Mouse (Mus musculus) forebrain, embryonic 15.5 days (tissue): ENCODE results near the gene C1ql2. TPM values are rescaled to one million over a fixed set of nuclear protein-coding genes. Genes with fewer than 3 reads are reported as not detected.
A peak's percentile ranks its signal among the peaks of the same experiment; 100 is the strongest.

ENCODE experiments used
- ATAC-seq: fragments of 200-750 bp; cut with Nextera tagmentation; replicated peaks from 2 replicates; pipeline ENCODE4 v1.8.0; 2017; ENCODE audit warnings: mild to moderate bottlenecking, moderate TSS enrichment, moderate library complexity
- H3K27ac ChIP-seq: fragments of 300-500 bp; sonication (generic); replicated peaks from 2 replicates; pipeline ENCODE4 v1.5.1; 2015; ENCODE audit warnings: mild to moderate bottlenecking, inconsistent platforms
- H3K27me3 ChIP-seq: fragments of 300-500 bp; sonication (generic); 2 replicates; pipeline ENCODE4 v1.6.1; 2015; ENCODE audit warnings: inconsistent platforms
- H3K36me3 ChIP-seq: fragments of 300-500 bp; sonication (generic); 2 replicates; pipeline ENCODE4 v1.6.1; 2015; ENCODE audit warnings: mild to moderate bottlenecking, inconsistent platforms
- H3K4me1 ChIP-seq: fragments of 300-500 bp; sonication (generic); 2 replicates; pipeline ENCODE4 v1.6.1; 2015; ENCODE audit warnings: inconsistent platforms
- H3K4me2 ChIP-seq: fragments of 300-500 bp; sonication (generic); replicated peaks from 2 replicates; pipeline ENCODE4 v1.6.1; 2015; ENCODE audit warnings: mild to moderate bottlenecking, inconsistent platforms
- H3K4me3 ChIP-seq: fragments of 300-500 bp; sonication (generic); 2 replicates; pipeline ENCODE4 v1.5.1; 2015; ENCODE audit warnings: mild to moderate bottlenecking, inconsistent platforms
- H3K9ac ChIP-seq: fragments of 300-500 bp; sonication (generic); replicated peaks from 2 replicates; pipeline ENCODE4 v1.6.1; 2015; ENCODE audit warnings: mild to moderate bottlenecking, inconsistent platforms
- H3K9me3 ChIP-seq: fragments of 300-500 bp; sonication (generic); 2 replicates; pipeline ENCODE4 v1.6.1; 2016; ENCODE audit warnings: inconsistent platforms
- WGBS: fragments of 180-500 bp; shearing (Covaris S2); methylation state at CpG from one replicate; pipeline ENCODE4 v1.1.7; 2015; ENCODE audit warnings: mixed read lengths; 5-methylcytosine and 5-hydroxymethylcytosine counted together
- polyA plus RNA-seq: library from polyadenylated mRNA; unstranded; fragments of >200 nt; fragmentation: Nextera tagmentation; extraction: Ambion mirVana; gene quantifications from 2 replicates; pipeline ENCODE4 v1.2.1, GENCODE M21; 2015

Gene C1ql2
- polyA plus RNA-seq: 1.2 and 1.3 TPM in 2 replicates

DNA sequence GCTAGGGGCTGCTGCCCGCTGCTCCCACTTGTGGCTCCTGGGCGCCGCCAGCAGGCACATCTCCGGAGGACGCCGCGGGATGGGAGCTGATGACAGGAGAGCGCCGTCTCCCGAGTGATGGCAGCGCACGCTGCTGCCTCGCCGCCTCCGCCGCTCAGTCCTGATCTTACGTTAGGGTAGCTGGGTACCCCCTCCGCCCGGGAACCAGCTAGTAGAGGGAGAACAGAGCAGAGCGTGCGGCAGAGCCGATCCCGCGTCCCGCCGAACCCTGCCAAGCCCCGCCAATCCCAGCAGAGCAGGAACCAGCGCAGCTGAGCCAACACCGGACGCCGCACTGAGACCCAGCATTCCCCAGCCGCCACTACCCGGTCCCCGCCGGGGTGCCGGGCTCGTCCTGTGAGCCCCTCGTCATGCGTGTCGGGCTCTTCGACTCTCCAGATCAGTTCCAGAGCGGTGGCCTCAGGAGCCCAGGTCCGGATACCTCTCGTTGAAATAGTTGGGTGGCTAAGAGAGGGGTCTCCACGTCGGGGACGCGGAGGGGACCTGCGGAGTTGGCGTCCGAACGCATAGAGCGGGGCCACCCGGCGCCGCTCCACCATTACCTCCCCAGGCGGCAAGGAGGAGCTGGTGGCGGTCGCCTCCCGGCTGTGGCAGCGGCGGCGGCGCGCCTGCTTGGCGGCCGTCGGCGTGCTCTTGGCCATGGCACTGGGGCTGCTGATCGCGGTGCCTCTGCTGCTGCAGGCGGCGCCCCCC, at the start of gene C1ql2:
C1ql2 (plus strand) TSS at position 164 of the 753 bp plus-strand sequence.
- peak within 1 kb of the TSS; percentile 30; the same call in 1 of the 2 replicates for H3K9ac ChIP-seq
- H3K27ac ChIP-seq: no peak within 1 kb of the TSS
- peak; percentile 82 for ATAC-seq
- peak within 1 kb of the TSS; percentile 43 for H3K4me3 ChIP-seq
- no peaks in the 10 kb centered on the region for H3K9me3 ChIP-seq
- H3K27me3 ChIP-seq: peaks cover 83% of the 10 kb centered on the region
- no peaks in the 10 kb centered on the region for H3K36me3 ChIP-seq
- WGBS: under 1% methylated on average over 63 of the region's 73 CpGs
- H3K4me2 ChIP-seq: peak within 1 kb of the TSS; percentile 76
- peaks cover 29% of the 10 kb centered on the region for H3K4me1 ChIP-seq

DNA sequence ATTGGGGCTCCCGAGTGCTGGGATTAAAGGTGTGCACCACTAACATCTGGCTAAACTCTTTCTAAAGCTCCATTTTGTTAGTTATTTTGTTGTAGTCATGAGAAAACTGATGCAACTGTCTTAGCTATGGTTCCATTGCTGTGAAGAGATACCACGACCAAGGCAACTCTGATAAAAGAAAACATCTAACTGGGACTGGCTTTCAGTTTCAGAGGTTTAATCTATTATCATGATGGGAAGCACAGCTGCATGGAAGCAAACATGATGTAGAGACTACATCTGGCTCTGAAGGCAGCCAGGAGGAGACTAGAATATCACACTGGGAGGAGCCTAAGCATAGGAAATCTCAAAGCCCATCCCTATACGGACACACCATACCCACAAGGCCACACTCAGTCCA, 48.7 kb upstream of the C1ql2 start:
- Histone ChIP-seq H3K27ac (no peak overlapping the region), H3K9me3 (no peaks in the 10 kb centered on the region), H3K27me3 (no peaks in the 10 kb centered on the region), H3K9ac (no peak overlapping the region), H3K4me1 (no peaks in the 10 kb centered on the region), H3K4me2 (no peak overlapping the region), H3K4me3 (no peak overlapping the region), H3K36me3 (no peaks in the 10 kb centered on the region)
- WGBS: 88% methylated on average over 3 of the region's 3 CpGs
- ATAC-seq: no peak

DNA sequence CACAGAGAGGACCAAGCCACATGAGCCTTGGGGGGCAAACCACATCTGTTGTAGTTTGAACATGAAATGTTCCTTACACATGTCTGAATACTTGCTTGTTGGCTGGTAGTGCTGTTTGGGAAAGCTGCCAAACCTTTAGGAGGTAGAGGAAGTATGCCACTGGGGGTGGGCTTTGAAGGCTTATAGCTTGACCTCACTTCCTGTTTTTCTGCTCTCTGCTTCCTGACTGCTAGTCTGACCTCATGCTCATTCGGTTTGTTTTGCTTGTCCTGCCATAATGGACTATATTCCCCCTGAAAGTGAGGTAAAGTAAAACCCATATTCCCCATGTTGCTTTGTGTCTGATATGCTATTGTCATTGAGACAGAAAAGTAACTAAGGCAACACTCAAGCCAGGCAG, 46.6 kb upstream of the C1ql2 start:
- Histone ChIP-seq H3K36me3 (no peaks in the 10 kb centered on the region), H3K9me3 (no peaks in the 10 kb centered on the region), H3K27me3 (no peaks in the 10 kb centered on the region), H3K4me1 (no peaks in the 10 kb centered on the region), H3K9ac (no peak overlapping the region), H3K4me3 (no peak overlapping the region), H3K27ac (no peak overlapping the region), H3K4me2 (no peak overlapping the region)
- no peak for ATAC-seq
- 86% methylated on average over 1 of the region's 1 CpGs for WGBS

DNA sequence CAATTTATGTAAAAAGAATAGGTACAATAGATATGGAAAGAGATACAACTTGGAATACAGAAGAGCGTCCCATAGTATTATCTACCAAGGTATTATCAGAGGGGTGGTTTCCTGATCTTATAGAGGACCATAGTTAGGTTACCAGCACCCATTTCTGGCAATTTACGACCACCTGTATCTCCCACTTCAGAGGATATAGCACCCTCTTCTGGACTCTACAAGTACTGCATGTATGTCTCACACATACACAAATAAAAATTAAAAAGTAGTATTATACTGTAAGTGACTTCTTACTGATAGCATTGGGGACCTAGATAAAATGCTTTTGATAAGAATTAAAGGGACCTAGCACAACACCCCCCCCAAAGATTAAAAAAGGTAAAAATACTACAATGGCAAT, 43.4 kb upstream of the C1ql2 start:
- no peak for ATAC-seq
- Histone ChIP-seq H3K4me1 (no peaks in the 10 kb centered on the region), H3K9ac (no peak overlapping the region), H3K9me3 (no peaks in the 10 kb centered on the region), H3K36me3 (no peaks in the 10 kb centered on the region), H3K27me3 (no peaks in the 10 kb centered on the region), H3K27ac (no peak overlapping the region), H3K4me2 (no peak overlapping the region), H3K4me3 (no peak overlapping the region)
- WGBS: 93% methylated on average over 2 of the region's 2 CpGs

DNA sequence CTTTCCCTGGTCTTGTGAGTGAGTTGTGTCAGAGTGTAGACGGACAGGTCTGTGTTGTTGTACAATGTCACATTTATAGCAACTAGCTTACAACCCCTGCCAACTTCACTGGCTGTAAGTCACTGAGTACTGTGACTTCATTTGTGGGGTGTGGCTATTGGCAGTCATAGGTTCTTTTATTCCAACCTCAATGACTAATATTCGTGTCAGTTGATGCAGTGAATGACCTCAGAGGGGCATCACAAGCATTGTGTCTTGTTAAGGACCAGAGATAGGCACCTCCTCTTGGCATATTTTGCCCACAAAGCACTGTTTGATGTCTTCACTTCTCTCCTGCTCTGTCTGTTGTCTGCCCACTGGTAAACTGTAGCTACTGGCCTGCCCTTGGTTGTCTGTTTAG, 34.6 kb upstream of the C1ql2 start:
- ATAC-seq: no peak
- 75% methylated on average over 2 of the region's 2 CpGs for WGBS

DNA sequence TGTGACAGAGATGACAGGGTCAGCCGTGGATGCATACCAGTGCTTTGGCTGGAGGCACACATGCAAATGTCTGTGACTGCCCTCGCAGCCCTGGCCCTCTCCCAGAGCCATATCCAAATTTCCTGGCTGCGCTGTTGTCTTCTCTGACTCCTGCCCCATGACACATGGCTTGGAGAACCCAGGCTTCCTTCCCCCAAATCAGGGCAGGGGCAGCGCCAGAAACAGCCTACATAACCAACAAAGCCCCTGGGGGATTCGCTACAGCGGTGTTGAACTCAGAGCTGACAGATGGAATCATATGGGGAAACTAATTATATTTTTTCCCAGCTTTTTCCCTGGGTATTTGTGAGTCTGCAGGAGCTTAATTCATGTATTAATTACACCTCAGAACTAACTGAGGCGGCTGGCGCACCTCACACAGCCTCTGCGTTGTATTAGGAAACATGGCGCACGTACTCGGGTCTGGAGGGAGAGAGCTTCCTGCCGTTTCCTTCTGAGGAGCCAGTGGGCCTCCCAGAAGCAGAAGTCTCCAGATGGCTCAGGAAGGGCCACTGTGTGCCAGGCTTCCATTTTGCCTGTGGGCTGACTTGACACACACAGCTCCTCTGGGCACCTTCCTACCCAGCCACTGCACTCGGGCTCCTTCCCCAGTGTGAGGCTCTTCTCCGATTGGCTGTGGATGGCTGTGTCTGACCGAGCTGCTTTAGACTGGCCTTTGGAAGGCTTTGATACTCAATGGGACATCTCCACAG, 18.9 kb upstream of the C1ql2 start:
- no peak overlapping the region for H3K4me2 ChIP-seq
- H3K36me3 ChIP-seq: no peaks in the 10 kb centered on the region
- no peak overlapping the region for H3K27ac ChIP-seq
- H3K4me1 ChIP-seq: no peaks in the 10 kb centered on the region
- H3K4me3 ChIP-seq: no peak overlapping the region
- no peaks in the 10 kb centered on the region for H3K27me3 ChIP-seq
- no peaks in the 10 kb centered on the region for H3K9me3 ChIP-seq
- 63% methylated on average over 16 of the region's 16 CpGs for WGBS
- H3K9ac ChIP-seq: no peak overlapping the region
- peak; percentile 49 for ATAC-seq

More for the DNA sequence above, 34.6 kb upstream of the C1ql2 start:
- Histone ChIP-seq H3K9me3 (no peaks in the 10 kb centered on the region), H3K4me1 (no peaks in the 10 kb centered on the region), H3K4me3 (no peak overlapping the region), H3K27me3 (no peaks in the 10 kb centered on the region), H3K9ac (no peak overlapping the region), H3K4me2 (no peak overlapping the region), H3K36me3 (no peaks in the 10 kb centered on the region), H3K27ac (no peak overlapping the region)

DNA sequence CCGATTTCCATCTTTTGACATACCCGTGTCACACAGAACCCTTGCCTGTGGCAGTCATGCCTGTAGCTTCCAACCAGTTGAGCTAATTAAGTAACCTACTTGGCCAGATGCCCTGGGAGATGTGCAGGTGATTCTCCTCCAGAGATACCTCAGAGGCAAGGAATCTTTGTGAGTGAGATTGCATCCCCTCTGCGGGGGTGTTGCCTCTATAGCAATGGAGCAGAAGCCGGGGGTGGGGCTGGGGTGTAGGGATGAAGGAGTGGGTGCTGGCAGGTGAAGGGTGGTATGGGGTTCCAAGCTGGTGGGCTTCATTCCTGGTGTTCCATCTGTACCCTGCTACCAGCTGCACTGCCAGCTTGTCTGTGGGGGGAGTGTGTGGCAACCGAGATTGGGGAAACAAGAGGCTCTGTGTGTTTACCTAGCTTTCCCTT, 17.2 kb upstream of the C1ql2 start:
- WGBS: 83% methylated on average over 5 of the region's 5 CpGs
- H3K4me2 ChIP-seq: no peak overlapping the region
- no peaks in the 10 kb centered on the region for H3K36me3 ChIP-seq
- H3K27ac ChIP-seq: no peak overlapping the region
- no peak overlapping the region for H3K4me3 ChIP-seq
- H3K9ac ChIP-seq: no peak overlapping the region
- no peaks in the 10 kb centered on the region for H3K9me3 ChIP-seq
- H3K27me3 ChIP-seq: no peaks in the 10 kb centered on the region
- ATAC-seq: no peak
- H3K4me1 ChIP-seq: no peaks in the 10 kb centered on the region

DNA sequence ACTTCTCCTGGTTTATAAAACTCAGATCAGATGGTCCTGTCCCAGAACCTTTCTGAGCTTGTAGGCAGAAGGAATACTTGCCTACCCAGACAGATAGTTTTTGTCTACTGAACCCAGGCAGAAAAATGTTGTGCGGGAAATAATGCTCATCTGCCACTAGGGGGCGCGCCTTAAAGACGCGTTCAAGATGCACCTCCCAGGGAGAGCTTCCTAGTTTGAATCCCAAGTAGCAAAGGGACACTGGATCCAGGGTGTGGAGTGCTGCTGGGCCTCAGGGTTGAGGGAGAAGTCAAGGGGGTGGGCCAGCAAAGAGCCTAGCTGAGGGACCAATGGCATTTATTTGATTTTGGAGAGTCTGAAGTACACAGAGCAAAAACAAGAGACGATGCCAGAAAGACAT, 12.7 kb upstream of the C1ql2 start:
- no peaks in the 10 kb centered on the region for H3K4me1 ChIP-seq
- no peaks in the 10 kb centered on the region for H3K27me3 ChIP-seq
- no peak overlapping the region for H3K9ac ChIP-seq
- H3K9me3 ChIP-seq: no peaks in the 10 kb centered on the region
- 16% methylated on average over 6 of the region's 6 CpGs for WGBS
- ATAC-seq: no peak
- no peak overlapping the region for H3K4me2 ChIP-seq
- no peaks in the 10 kb centered on the region for H3K36me3 ChIP-seq
- no peak overlapping the region for H3K4me3 ChIP-seq
- H3K27ac ChIP-seq: no peak overlapping the region

DNA sequence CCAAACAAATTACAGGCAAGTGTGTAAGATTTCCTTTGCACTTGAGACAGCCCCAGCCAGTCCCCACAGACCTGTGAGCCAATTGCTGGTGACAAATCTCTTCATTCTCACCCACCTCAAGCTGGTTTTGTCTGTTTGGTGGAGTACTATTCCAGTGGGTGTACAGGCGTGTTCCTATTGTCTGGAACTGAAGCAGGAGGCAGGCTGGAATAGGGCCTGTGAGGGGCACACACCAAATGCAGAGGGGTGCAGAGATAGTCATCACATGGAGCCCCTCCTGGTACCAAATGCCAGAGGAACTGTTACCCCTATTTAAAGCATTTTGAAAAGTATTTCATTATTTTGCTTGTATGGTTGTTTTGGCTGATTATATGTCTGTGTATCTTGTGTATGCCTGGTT, 12.2 kb upstream of the C1ql2 start:
- Histone ChIP-seq H3K27ac (no peak overlapping the region), H3K27me3 (no peaks in the 10 kb centered on the region), H3K4me2 (no peak overlapping the region), H3K9me3 (no peaks in the 10 kb centered on the region), H3K4me3 (no peak overlapping the region), H3K4me1 (no peaks in the 10 kb centered on the region), H3K36me3 (no peaks in the 10 kb centered on the region), H3K9ac (no peak overlapping the region)
- 50% methylated on average over 1 of the region's 1 CpGs for WGBS
- no peak for ATAC-seq

DNA sequence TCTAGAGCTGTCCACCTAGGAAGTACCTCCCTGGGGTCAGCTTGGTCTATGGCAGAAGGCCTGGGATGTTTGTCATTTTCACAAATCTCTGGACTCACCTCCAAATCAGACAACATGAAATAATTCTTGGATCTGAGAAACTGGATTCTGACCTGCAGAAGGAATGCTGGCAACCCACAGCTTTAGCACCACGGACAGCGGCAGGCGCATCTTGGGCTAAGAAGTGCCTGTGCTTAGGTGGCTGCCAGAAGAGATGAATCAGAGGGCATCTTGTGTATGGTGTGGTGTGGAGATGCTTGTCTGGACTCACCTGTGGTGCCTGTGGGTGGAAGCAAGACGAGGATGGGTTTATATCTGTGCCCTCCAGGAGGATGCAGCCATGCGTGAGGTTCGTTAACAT, 8.5 kb upstream of the C1ql2 start:
- Histone ChIP-seq H3K9me3 (no peaks in the 10 kb centered on the region), H3K4me3 (no peak overlapping the region), H3K36me3 (no peaks in the 10 kb centered on the region), H3K9ac (no peak overlapping the region), H3K4me2 (no peak overlapping the region), H3K27me3 (peaks cover 13% of the 10 kb centered on the region; the same call in 1 of the 2 replicates), H3K27ac (no peak overlapping the region), H3K4me1 (no peaks in the 10 kb centered on the region)
- no peak for ATAC-seq
- WGBS: 45% methylated on average over 6 of the region's 6 CpGs

DNA sequence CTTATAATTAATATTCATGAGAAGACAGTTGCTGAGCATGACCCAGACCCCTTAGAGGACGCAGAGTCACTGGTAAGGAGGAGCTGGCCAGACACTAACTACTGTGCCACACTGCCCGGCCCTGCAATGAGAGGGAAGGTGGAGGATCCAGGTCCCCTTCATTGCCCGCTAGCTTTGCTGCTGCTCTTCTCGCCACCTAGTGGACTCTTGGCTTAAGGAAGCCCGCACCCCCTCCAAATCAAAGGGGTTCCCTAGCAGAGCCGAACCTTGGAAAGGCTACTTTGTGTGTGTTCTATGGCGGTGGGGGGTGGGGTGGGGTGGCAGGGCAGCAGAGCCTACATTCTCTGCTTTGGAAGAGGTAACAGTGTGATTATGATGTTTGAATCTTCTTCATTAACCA, 2.4 kb upstream of the C1ql2 start:
- Histone ChIP-seq H3K4me1 (peaks cover 29% of the 10 kb centered on the region), H3K9ac (no peak overlapping the region), H3K27ac (no peak overlapping the region), H3K9me3 (no peaks in the 10 kb centered on the region), H3K36me3 (no peaks in the 10 kb centered on the region), H3K27me3 (peaks cover 68% of the 10 kb centered on the region), H3K4me3 (no peak overlapping the region), H3K4me2 (no peak overlapping the region)
- 22% methylated on average over 7 of the region's 7 CpGs for WGBS
- ATAC-seq: no peak

DNA sequence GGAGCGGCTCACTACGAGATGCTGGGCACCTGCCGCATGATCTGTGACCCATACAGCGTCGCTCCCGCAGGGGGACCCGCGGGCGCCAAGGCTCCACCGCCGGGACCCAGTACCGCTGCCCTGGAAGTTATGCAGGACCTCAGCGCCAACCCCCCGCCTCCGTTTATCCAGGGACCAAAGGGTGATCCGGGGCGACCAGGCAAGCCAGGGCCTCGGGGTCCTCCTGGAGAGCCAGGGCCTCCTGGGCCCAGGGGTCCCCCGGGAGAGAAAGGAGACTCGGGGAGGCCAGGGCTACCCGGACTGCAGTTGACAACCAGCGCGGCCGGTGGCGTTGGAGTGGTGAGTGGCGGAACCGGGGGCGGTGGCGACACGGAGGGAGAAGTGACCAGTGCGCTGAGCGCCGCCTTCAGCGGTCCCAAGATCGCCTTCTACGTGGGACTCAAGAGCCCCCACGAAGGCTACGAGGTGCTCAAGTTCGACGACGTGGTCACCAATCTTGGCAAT, 842 bp downstream of the C1ql2 start:
- H3K4me3 ChIP-seq: peak overlapping the region; percentile 43
- peak overlapping the region; percentile 76 for H3K4me2 ChIP-seq
- H3K27ac ChIP-seq: no peak overlapping the region
- H3K9me3 ChIP-seq: no peaks in the 10 kb centered on the region
- peaks cover 84% of the 10 kb centered on the region for H3K27me3 ChIP-seq
- H3K36me3 ChIP-seq: no peaks in the 10 kb centered on the region
- peaks cover 29% of the 10 kb centered on the region for H3K4me1 ChIP-seq
- ATAC-seq: no peak
- 0 out of 2 replicates have a peak overlapping the region, but pooled peaks have one; percentile 30 for H3K9ac ChIP-seq
- WGBS: under 1% methylated on average over 41 of the region's 41 CpGs
